Mouse (Mus musculus): ENCODE measurements around the gene Igsf11.
"Not testable (repeated sequence)": the region's sequence is repeated elsewhere in the genome, so short reads cannot be mapped to it uniquely, and the experiment has no call there.

The Igsf11 gene

GRCm38 (mm10) chr16:38982508-38983236, 90.2 kb downstream of the Igsf11 start:
- no peak for DNase-seq (ENCODE audit: low read depth in 2 of 2, low spot score in 2 of 2)

GRCm38 (mm10) chr16:38983850-38984249, 91.4 kb downstream of the Igsf11 start:
- DNase-seq (ENCODE audit: low read depth in 2 of 2, low spot score in 2 of 2) = not testable (repeated sequence)

- no peak for DNase-seq (ENCODE audit: low read depth in 2 of 2, low spot score in 2 of 2)
Measured at GRCm38 (mm10) chr16:38985411-38985810, 92.9 kb downstream of the Igsf11 start.

- no peak for DNase-seq (ENCODE audit: low read depth in 2 of 2, low spot score in 2 of 2)
Measured at GRCm38 (mm10) chr16:38986410-38986809, 93.9 kb downstream of the Igsf11 start.

GRCm38 (mm10) chr16:38993711-38994110, 101.2 kb downstream of the Igsf11 start:
- DNase-seq (ENCODE audit: low read depth in 2 of 2, low spot score in 2 of 2) = no peak

GRCm38 (mm10) chr16:38998496-38999258, 106.2 kb downstream of the Igsf11 start:
- no peak for DNase-seq (ENCODE audit: low read depth in 2 of 2, low spot score in 2 of 2)

GRCm38 (mm10) chr16:38999298-38999697, 106.8 kb downstream of the Igsf11 start:
- no peak for DNase-seq (ENCODE audit: low read depth in 2 of 2, low spot score in 2 of 2)

GRCm38 (mm10) chr16:39006978-39007377, 114.5 kb downstream of the Igsf11 start:
- DNase-seq (ENCODE audit: low read depth in 2 of 2, low spot score in 2 of 2) = no peak

GRCm38 (mm10) chr16:39019449-39019848, 127.0 kb downstream of the Igsf11 start:
- no peak for DNase-seq (ENCODE audit: low read depth in 2 of 2, low spot score in 2 of 2)

- DNase-seq (ENCODE audit: low read depth in 2 of 2, low spot score in 2 of 2) = no peak
Measured at GRCm38 (mm10) chr16:39025989-39026736, 133.7 kb downstream of the Igsf11 start.

- no peak for DNase-seq (ENCODE audit: low read depth in 2 of 2, low spot score in 2 of 2)
Measured at GRCm38 (mm10) chr16:39031350-39031749, 138.9 kb downstream of the Igsf11 start.

GRCm38 (mm10) chr16:39037257-39037656, 144.8 kb downstream of the Igsf11 start:
- DNase-seq (ENCODE audit: low read depth in 2 of 2, low spot score in 2 of 2) = no peak

GRCm38 (mm10) chr16:39044381-39044780, 151.9 kb downstream of the Igsf11 start:
- DNase-seq (ENCODE audit: low read depth in 2 of 2, low spot score in 2 of 2) = no peak

GRCm38 (mm10) chr16:39048889-39049288, 156.4 kb downstream of the Igsf11 start:
- no peak for DNase-seq (ENCODE audit: low read depth in 2 of 2, low spot score in 2 of 2)

- DNase-seq (ENCODE audit: low read depth in 2 of 2, low spot score in 2 of 2) = no peak
Measured at GRCm38 (mm10) chr16:39052971-39053370, 160.5 kb downstream of the Igsf11 start.

- no peak for DNase-seq (ENCODE audit: low read depth in 2 of 2, low spot score in 2 of 2)
Measured at GRCm38 (mm10) chr16:39053779-39054178, 161.3 kb downstream of the Igsf11 start.

- no peak for DNase-seq (ENCODE audit: low read depth in 2 of 2, low spot score in 2 of 2)
Measured at GRCm38 (mm10) chr16:39056061-39056460, 163.6 kb downstream of the Igsf11 start.

- DNase-seq (ENCODE audit: low read depth in 2 of 2, low spot score in 2 of 2) = no peak
Measured at GRCm38 (mm10) chr16:39056961-39057360, 164.5 kb downstream of the Igsf11 start.

- no peak for DNase-seq (ENCODE audit: low read depth in 2 of 2, low spot score in 2 of 2)
Measured at GRCm38 (mm10) chr16:39058869-39059268, 166.4 kb downstream of the Igsf11 start.

- no peak for DNase-seq (ENCODE audit: low read depth in 2 of 2, low spot score in 2 of 2)
Measured at GRCm38 (mm10) chr16:39062596-39062995, 170.1 kb downstream of the Igsf11 start.

- no peak for DNase-seq (ENCODE audit: low read depth in 2 of 2, low spot score in 2 of 2)
Measured at GRCm38 (mm10) chr16:39065576-39065975, 173.1 kb downstream of the Igsf11 start.

- DNase-seq (ENCODE audit: low read depth in 2 of 2, low spot score in 2 of 2) = no peak
Measured at GRCm38 (mm10) chr16:39071431-39071830, 179.0 kb downstream of the Igsf11 start.
